Mouse (Mus musculus) gastrocnemius, adult 2 months (tissue): ENCODE measurements at regions not wholly inside any gene's neighbourhood (a gene's known extent, or its start where the extent isn't known, plus 50 kb on each side); places are given as distances from the start of the nearest gene placed in this dataset.
A peak's percentile ranks its signal among the peaks of the same experiment; 100 is the strongest.

Experiments
- DNase-seq: peaks from one replicate; pipeline ENCODE4 v3.0.0; 2022
- H3K27ac ChIP-seq: fragments of 200-600 bp; 2 replicates; pipeline ENCODE4 v1.8.1; 2022; ENCODE audit warnings: mild to moderate bottlenecking
- H3K4me3 ChIP-seq: fragments of 200-600 bp; 2 replicates; pipeline ENCODE4 v1.8.1; 2022; ENCODE audit warnings: mild to moderate bottlenecking, moderate library complexity
- CTCF ChIP-seq: fragments of 200-600 bp; IDR thresholded peaks from 2 replicates; pipeline ENCODE4 v1.8.1; 2022; ENCODE audit warnings: antibody characterized with exemption, mild to moderate bottlenecking, moderate library complexity
- intact Hi-C: fragments of 180-260 bp; cut with DNase I; formaldehyde crosslinking; loops from one replicate; pipeline ENCODE4 v1.15.1; 2025

DNA sequence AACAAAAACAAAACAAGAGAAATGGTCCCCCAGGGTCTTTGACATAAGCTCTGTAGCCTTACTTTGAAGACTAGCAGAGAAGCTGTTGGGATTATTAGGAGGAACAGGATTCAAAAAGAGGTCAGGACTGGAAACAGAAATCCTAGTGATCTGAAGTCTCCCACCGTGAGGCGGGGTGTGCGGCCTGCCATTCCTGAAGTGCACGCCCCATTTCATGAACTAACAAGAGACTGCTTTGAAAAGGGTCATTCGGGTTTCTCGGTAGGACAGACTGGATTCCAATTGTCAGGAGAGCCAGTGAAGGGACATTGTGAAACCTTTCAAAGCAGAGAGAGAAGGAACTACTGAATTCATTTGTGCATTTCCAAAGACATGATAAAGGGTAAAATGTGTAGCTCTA lies 377.2 kb downstream of the Epha4 start:
- DNase-seq: no peak
- no peak overlapping the region for H3K27ac ChIP-seq
- no peak overlapping the region for H3K4me3 ChIP-seq
- TF ChIP-seq CTCF: no peak
- intact Hi-C loops: no loop called here

DNA sequence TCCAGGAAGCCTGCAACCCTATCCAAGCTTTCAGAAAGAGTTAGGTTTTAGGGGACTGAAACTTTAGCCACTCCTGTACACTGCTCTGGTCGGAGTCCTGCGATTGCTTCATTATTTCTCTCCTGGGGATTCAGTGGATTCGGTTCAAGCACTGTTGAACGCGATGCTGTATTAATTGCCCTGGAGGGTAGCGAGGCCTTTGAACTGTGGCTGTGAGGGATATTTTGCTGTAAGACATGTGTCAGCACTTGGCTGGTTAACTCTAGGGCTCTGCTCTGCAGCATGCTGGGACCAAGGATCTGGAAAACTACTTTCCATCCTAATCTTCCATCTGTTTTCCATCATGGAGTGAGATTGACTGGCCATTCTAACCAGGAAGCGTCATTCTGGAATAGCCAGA lies 374.0 kb downstream of the Epha4 start:
- TF ChIP-seq CTCF: no peak
- Histone ChIP-seq H3K27ac (no peak overlapping the region), H3K4me3 (no peak overlapping the region)
- DNase-seq: peak; percentile 49
- intact Hi-C loops: no loop called here

DNA sequence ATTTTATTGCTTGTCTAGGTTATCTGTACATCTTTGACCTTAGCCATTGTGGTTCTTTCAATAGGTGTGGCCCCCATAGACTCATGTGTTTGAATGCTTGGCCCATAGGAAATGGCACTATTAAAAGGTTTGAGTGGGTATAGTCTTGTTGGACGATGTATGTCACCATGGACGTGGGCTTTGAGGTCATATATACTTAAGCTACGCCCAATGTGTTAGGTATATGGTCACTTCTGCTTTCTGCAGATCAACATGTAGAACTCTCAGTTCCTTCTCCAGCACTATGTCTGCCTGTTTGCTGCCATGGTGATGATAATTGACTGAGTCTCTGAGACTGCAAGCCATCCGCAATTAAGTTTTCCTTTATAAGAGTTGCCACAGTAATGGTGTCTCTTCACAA lies 366.8 kb downstream of the Epha4 start:
- no peak overlapping the region for H3K27ac ChIP-seq
- no peak overlapping the region for H3K4me3 ChIP-seq
- DNase-seq: no peak
- intact Hi-C loops: no loop called here
- no peak for TF ChIP-seq CTCF

DNA sequence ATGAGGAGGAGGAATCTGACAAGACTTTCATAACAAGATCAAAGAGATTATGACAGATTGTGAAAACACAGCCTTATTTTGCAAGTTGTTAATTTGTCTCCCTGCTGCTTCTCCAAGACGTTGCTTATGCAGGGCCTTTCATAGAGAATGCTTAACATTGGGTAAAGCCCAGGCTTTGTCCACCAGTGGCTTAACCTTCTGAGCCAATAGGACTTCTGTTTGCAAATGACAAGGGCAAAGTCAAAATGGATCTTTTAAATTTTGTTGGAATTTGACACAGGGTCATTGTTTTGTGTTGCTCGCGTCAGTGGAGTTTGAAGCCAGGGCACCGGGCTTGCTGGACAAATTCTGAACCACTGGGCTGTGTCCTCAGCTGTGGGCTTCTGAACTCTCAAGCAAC lies 346.6 kb downstream of the Epha4 start:
- intact Hi-C loops: no loop called here
- no peak overlapping the region for H3K4me3 ChIP-seq
- TF ChIP-seq CTCF: no peak
- H3K27ac ChIP-seq: no peak overlapping the region
- no peak for DNase-seq

DNA sequence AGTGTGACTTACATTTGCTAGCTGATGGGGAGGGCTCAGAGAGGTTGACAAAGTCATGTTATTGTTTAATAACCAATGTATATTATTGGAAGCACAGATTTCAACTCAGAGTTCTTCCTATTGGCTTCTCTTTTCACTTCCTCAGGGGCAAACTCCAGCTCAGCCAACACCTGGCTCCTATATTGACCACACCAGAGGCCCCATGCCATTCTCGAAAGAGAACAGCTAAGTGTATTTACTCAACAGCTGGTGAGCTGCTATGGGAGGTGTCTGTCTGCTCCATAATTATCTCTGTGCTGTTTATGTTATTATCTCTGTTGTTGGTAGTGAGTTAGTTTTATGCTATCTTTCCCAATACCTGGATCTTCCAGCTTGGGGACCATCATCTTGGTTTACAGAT lies 342.4 kb downstream of the Epha4 start:
- Histone ChIP-seq H3K4me3 (no peak overlapping the region), H3K27ac (no peak overlapping the region)
- no peak for DNase-seq
- no peak for TF ChIP-seq CTCF
- intact Hi-C loops: no loop called here

DNA sequence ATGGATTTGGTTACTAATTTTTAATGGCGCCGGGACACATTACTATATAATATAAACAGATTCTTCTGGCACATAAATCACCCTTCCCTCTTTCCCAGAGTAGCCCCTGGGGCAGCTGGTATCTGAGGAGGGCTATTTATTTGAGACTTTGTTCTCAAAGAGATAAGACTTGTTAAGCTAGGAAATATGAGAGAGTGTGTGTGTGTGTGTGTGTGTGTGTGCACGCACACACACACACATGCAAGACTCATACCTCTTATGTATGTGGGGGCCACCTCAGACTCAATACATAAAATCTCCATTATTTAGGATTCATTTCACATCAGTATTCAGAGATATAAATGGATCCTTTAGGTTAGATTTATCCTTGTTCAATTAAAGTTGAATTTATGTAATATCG lies 340.1 kb downstream of the Epha4 start:
- DNase-seq: no peak
- no peak overlapping the region for H3K4me3 ChIP-seq
- intact Hi-C loops: no loop called here
- no peak overlapping the region for H3K27ac ChIP-seq
- no peak for TF ChIP-seq CTCF

DNA sequence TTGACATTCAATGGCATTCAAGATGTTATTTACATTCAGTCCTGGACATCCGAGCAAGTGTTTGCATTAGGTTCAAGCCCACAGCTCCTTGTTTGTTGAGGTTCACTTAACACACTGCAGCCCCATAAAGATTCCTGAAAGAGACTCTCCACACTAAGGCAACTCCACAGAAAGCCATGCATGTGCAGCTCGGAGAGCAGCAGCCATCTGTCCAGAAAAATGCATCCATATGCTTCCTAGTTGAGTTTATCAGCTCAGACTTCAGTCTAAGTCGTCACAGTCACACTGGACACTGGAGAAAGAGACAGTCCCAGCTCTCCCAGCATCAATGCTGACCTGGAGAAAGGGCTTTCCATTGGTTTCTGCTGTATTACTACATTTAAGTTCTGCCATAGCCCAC lies 339.7 kb downstream of the Epha4 start:
- TF ChIP-seq CTCF: no peak
- Histone ChIP-seq H3K27ac (no peak overlapping the region), H3K4me3 (no peak overlapping the region)
- intact Hi-C loops: no loop called here
- no peak for DNase-seq

DNA sequence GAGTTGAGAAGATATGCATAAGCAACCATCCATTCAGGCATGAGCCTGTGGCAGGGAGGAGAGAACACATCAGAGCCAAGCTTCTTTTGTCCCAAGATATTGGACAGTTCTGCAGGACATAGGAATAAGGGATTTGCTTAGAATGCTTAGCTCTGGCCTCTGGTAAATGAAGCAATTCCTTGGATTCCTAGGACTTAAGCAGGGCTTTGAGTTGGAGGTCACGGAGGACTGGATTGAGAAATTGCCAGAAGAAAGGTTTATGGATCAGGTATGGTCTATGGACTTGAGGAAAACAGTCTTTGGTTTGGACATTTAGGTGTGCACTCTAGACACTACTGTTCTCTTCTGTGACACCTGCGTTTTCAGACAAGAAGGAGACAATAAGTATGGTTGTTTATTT lies 338.4 kb downstream of the Epha4 start:
- intact Hi-C loops: no loop called here
- Histone ChIP-seq H3K27ac (no peak overlapping the region), H3K4me3 (no peak overlapping the region)
- no peak for DNase-seq
- no peak for TF ChIP-seq CTCF

DNA sequence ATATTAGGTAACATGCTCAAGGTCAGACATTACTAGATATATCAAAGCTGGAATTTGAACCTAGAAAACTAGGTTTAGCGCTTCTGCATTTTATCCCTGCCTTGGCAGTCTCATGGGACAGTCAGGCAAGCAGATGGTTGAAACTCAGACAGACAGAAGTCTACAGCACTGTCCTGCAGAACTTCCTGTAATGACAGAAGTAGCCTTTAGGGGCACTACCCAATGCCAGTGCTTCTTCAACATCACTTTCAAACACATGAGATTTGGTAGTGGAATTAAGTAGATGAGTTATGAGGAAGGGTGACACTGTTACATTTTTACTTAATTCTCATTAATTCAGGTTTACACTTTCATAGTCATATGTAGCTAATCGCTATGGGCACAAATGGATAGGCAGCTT lies 330.9 kb downstream of the Epha4 start:
- TF ChIP-seq CTCF: peak; percentile 23; the same call in 1 of the 2 replicates
- intact Hi-C loops: no loop called here
- no peak for DNase-seq
- Histone ChIP-seq H3K4me3 (no peak overlapping the region), H3K27ac (no peak overlapping the region)

DNA sequence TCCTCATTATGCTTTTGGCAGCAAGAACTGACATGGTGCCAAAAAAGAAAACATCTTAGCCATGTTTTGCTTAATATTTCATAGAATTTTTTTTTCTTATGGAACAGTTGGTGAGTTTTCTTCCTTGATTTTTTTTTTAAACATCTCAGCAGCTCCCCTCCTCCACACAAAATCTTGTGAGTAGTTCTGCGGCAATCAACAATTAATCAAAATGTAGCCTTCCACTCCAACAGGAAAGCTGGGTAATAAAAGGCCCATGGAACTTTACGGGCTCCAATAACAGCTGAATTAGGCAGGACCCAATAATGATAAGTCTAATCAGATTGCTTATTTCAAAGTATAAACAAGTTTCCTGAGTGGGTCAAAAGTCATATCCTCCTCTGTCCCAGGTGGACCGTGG lies 324.7 kb downstream of the Epha4 start:
- no peak for TF ChIP-seq CTCF
- Histone ChIP-seq H3K27ac (no peak overlapping the region), H3K4me3 (no peak overlapping the region)
- intact Hi-C loops: loop anchor here (10.0 kb wide), 1 partner anchor 325 kb away; the partner anchor contains the start of gene Epha4
- no peak for DNase-seq

DNA sequence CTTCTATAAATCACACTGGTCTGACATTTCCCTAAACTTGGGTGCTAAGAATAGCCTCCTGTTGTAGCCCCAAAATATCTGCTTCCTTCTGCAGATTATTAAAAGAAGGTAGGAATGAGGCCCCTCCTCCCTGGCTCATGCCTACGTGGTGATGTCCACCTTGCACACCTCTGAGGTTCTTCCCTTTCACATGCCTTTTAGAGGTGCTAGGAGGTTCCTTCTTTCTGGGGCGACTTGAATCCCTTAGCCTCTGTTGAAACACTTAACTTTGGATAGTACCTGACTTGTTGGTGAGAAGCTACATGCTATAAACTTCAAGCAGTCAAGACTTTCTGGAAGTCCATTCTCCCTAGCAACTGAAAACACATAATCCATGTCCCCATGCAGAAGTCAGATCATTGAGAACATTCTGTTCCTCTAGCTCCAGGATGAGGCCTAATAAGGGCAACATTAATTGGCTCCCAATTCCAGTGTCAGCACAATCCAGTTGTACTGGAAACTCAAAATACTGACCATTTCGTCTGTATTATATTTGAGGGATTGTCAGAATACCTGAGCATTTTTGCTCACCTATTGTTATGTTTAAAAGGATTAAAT lies 313.5 kb downstream of the Epha4 start:
- intact Hi-C loops: no loop called here
- DNase-seq: no peak
- H3K27ac ChIP-seq: peak overlapping the region; percentile 75
- no peak overlapping the region for H3K4me3 ChIP-seq
- TF ChIP-seq CTCF: no peak

DNA sequence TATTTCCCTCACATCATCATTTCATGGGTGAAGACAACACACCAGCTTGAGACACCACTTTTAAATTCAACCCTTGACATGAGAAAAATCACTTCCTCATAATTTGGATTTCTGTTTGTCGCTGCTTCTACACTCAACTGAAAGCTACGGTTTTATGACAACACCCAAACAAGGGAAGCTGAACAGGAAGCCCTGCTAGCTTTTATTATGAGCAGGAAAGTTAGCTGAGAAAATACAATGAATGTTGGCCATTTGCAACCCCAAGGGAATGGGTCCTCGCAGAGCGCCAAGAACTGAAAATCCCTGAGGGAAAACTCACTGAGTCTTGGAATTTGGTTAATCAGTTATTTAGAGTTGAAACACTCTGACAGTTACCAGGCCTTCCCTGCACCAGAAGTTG lies 311.9 kb downstream of the Epha4 start:
- TF ChIP-seq CTCF: no peak
- no peak for DNase-seq
- no peak overlapping the region for H3K4me3 ChIP-seq
- intact Hi-C loops: no loop called here
- peak overlapping the region; percentile 75 for H3K27ac ChIP-seq

DNA sequence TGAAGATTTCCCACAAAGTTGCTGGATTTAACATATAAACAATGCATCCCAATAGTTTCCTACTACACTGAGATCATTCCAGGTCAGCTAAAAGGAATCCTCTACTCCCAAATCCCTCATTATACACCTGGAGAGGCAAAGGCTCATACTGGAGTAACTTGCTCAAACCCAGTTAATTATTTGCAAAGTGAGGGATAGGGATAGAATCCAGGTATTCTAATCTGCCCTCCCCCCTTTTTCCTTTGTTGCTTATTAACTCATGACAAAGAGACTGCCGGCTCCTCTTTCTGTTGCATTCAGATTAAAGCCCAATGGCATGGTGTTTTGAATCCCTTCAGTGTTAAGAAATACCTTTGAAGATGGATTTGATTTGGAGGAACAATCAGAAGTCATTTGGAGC lies 308.4 kb downstream of the Epha4 start:
- no peak overlapping the region for H3K27ac ChIP-seq
- no peak for TF ChIP-seq CTCF
- intact Hi-C loops: no loop called here
- no peak overlapping the region for H3K4me3 ChIP-seq
- no peak for DNase-seq

DNA sequence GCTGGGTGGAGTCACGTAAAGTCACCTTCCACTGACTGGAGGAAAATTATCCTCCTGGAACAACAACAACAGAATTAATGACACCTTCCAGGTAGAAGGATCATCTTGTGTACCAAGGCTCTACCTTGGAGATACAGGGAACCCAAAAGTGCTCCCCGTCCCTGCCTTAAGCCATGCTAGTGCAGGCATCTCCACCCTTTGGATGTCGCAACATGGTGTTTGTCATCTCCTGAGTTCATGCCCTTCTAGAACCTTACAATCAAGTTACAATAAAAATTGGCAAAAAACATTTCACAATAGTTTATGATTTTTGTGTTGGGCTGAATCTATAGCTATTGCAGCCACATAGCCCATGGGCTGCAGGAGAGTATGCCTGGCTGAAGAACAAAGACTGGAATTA lies 305.5 kb downstream of the Epha4 start:
- Histone ChIP-seq H3K4me3 (no peak overlapping the region), H3K27ac (no peak overlapping the region)
- no peak for DNase-seq
- no peak for TF ChIP-seq CTCF
- intact Hi-C loops: no loop called here
